Mouse (Mus musculus) liver, embryonic 16.5 days (tissue): Measurements from ENCODE around the gene Dnase1l2. TPM values are rescaled to one million over a fixed set of nuclear protein-coding genes. Genes with fewer than 3 reads are reported as not detected.

Experiments
- ATAC-seq: fragments of 200-750 bp; cut with Nextera tagmentation; 2 replicates; pipeline ENCODE4 v1.8.0; 2017; ENCODE audit warnings: low read depth, mild to moderate bottlenecking, moderate number of reproducible peaks, moderate library complexity
- H3K27ac ChIP-seq: fragments of 300-500 bp; sonication (generic); 2 replicates; pipeline ENCODE4 v1.5.1; 2014; ENCODE audit warnings: mild to moderate bottlenecking, low read length
- H3K27me3 ChIP-seq: fragments of 300-500 bp; sonication (generic); 2 replicates; pipeline ENCODE4 v1.6.1; 2014; ENCODE audit warnings: low read depth, low read length, mixed read lengths; ENCODE audit not compliant: control insufficient read depth, insufficient read depth
- H3K36me3 ChIP-seq: fragments of 300-500 bp; sonication (generic); 2 replicates; pipeline ENCODE4 v1.6.1; 2014; ENCODE audit warnings: mild to moderate bottlenecking; ENCODE audit not compliant: control insufficient read depth, insufficient read depth
- H3K4me1 ChIP-seq: fragments of 300-500 bp; sonication (generic); 2 replicates; pipeline ENCODE4 v1.6.1; 2014; ENCODE audit warnings: low read depth, low read length, mixed read lengths; ENCODE audit not compliant: control insufficient read depth
- H3K4me2 ChIP-seq: fragments of 300-500 bp; sonication (generic); 2 replicates; pipeline ENCODE4 v1.6.1; 2014; ENCODE audit warnings: low read depth, low read length, mixed read lengths
- H3K4me3 ChIP-seq: fragments of 300-500 bp; sonication (generic); 2 replicates; pipeline ENCODE4 v1.5.1; 2014; ENCODE audit warnings: low read depth, mild to moderate bottlenecking, low read length
- H3K9ac ChIP-seq: fragments of 300-500 bp; sonication (generic); 2 replicates; pipeline ENCODE4 v1.6.1; 2014; ENCODE audit warnings: low read depth, low read length
- H3K9me3 ChIP-seq: fragments of 300-500 bp; sonication (generic); replicated peaks from 2 replicates; pipeline ENCODE4 v1.6.1; 2016; ENCODE audit warnings: low read length; ENCODE audit not compliant: control insufficient read depth
- WGBS: fragments of 180-500 bp; shearing (Covaris S2); extraction: QIAGEN DNeasy Blood & Tissue Kit; methylation state at CpG from one replicate; pipeline ENCODE4 v1.1.7; 2014; ENCODE audit not compliant: insufficient replicate concordance; 5-methylcytosine and 5-hydroxymethylcytosine counted together
- polyA plus RNA-seq: library from polyadenylated mRNA; unstranded; fragments of >200 nt; fragmentation: Nextera tagmentation; extraction: Ambion mirVana; gene quantifications from 2 replicates; pipeline ENCODE4 v1.2.1, GENCODE M21; 2015

The Dnase1l2 gene
- polyA plus RNA-seq, 1 experiment from 2014 or later, result 0.67 TPM

- H3K4me2 ChIP-seq, result no peak overlapping the region
- H3K27ac ChIP-seq, result no peak overlapping the region
- H3K4me1 ChIP-seq, result no peaks in the 10 kb centered on the region
- no peak for ATAC-seq
- H3K27me3 ChIP-seq, result no peaks in the 10 kb centered on the region
- H3K9me3 ChIP-seq, result no peaks in the 10 kb centered on the region
- H3K36me3 ChIP-seq, result peaks cover 46% of the 10 kb centered on the region
- no peak overlapping the region for H3K9ac ChIP-seq
- no peak overlapping the region for H3K4me3 ChIP-seq
- 82% methylated on average over 4 of the region's 4 CpGs for WGBS
Observed at GRCm38 (mm10) chr17:24443409-24443808, 504 bp upstream of the Dnase1l2 start.

GRCm38 (mm10) chr17:24442107-24442506 lies 798 bp downstream of the Dnase1l2 start:
- H3K27me3 ChIP-seq, result no peaks in the 10 kb centered on the region
- no peak overlapping the region for H3K4me3 ChIP-seq
- no peaks in the 10 kb centered on the region for H3K4me1 ChIP-seq
- ATAC-seq, result no peak
- no peak overlapping the region for H3K9ac ChIP-seq
- H3K9me3 ChIP-seq, result no peaks in the 10 kb centered on the region
- no peak overlapping the region for H3K27ac ChIP-seq
- no peak overlapping the region for H3K4me2 ChIP-seq
- peaks cover 46% of the 10 kb centered on the region for H3K36me3 ChIP-seq
- WGBS, result 84% methylated on average over 14 of the region's 14 CpGs

DNA sequence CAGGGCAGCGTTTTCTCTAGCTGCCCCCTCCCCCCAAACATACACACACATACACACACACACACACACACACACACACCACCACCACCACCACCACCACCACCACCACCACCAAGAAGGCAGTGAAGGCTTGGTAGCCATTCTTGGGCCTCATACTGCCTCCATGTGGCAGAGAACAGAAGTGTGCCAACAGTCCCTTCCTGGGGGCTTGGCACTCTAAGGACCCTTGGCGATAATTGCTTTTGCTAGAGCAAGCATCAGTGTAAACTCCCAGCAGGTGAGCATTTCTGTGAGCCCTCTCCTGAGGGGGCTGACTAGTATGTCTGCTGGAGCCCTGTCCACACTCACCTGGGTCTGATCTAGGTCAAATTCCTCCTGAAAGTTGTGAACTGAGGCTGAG lies 1.8 kb downstream of the Dnase1l2 start:
- Histone ChIP-seq H3K36me3 (peaks cover 45% of the 10 kb centered on the region), H3K27me3 (no peaks in the 10 kb centered on the region), H3K9ac (no peak overlapping the region), H3K4me1 (no peaks in the 10 kb centered on the region), H3K4me2 (no peak overlapping the region), H3K9me3 (no peaks in the 10 kb centered on the region), H3K4me3 (no peak overlapping the region), H3K27ac (no peak overlapping the region)
- 21% methylated on average over 2 of the region's 2 CpGs for whole genome bisulfite sequencing
- no peak for ATAC-seq

- 86% methylated on average over 8 of the region's 8 CpGs for WGBS
- H3K9me3 ChIP-seq, result no peaks in the 10 kb centered on the region
- no peaks in the 10 kb centered on the region for H3K4me1 ChIP-seq
- no peaks in the 10 kb centered on the region for H3K27me3 ChIP-seq
- no peak overlapping the region for H3K27ac ChIP-seq
- no peak overlapping the region for H3K4me2 ChIP-seq
- peaks cover 40% of the 10 kb centered on the region for H3K36me3 ChIP-seq
- H3K9ac ChIP-seq, result no peak overlapping the region
- no peak for ATAC-seq
- no peak overlapping the region for H3K4me3 ChIP-seq
Observed at GRCm38 (mm10) chr17:24440377-24440776, 2.5 kb downstream of the Dnase1l2 start.

DNA sequence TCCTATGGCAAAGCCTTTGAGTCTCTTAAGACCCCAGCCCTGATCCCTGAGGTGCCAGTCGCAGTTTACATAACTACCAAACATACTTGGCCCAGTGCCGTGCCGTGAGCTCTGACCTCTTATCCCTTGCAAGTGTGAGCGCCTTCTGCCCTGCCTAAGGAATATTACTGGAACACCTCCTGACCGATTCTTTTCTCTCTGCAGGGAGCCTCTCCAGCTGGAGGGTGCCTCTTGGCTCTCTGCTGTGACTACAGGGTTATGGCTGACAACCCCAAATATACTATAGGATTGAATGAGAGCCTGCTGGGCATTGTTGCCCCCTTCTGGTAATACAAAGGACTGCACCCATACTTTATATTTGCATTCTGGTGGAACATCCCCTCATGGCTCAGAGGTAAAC lies 5.9 kb downstream of the Dnase1l2 start:
- H3K4me1 ChIP-seq, result no peaks in the 10 kb centered on the region
- H3K4me3 ChIP-seq, result no peak overlapping the region
- 80% methylated on average over 5 of the region's 5 CpGs for WGBS
- no peak overlapping the region for H3K9ac ChIP-seq
- no peak for ATAC-seq
- peaks cover 22% of the 10 kb centered on the region for H3K36me3 ChIP-seq
- no peak overlapping the region for H3K4me2 ChIP-seq
- no peaks in the 10 kb centered on the region for H3K27me3 ChIP-seq
- H3K9me3 ChIP-seq, result no peaks in the 10 kb centered on the region
- no peak overlapping the region for H3K27ac ChIP-seq

- Histone ChIP-seq H3K27ac (no peak overlapping the region), H3K27me3 (no peaks in the 10 kb centered on the region), H3K9ac (no peak overlapping the region), H3K9me3 (no peaks in the 10 kb centered on the region), H3K4me1 (peaks cover 18% of the 10 kb centered on the region), H3K4me3 (no peak overlapping the region), H3K4me2 (no peak overlapping the region), H3K36me3 (peaks cover 8% of the 10 kb centered on the region)
- 81% methylated on average over 14 of the region's 14 CpGs for WGBS
- no peak for ATAC-seq
Observed at GRCm38 (mm10) chr17:24429201-24429983, 13.5 kb downstream of the Dnase1l2 start.

GRCm38 (mm10) chr17:24427170-24427557 lies 15.7 kb downstream of the Dnase1l2 start:
- WGBS, result 1% methylated on average over 8 of the region's 8 CpGs
- peak overlapping the region; percentile 82 for H3K4me2 ChIP-seq
- no peaks in the 10 kb centered on the region for H3K9me3 ChIP-seq
- peaks cover 18% of the 10 kb centered on the region for H3K4me1 ChIP-seq
- no peaks in the 10 kb centered on the region for H3K27me3 ChIP-seq
- peaks cover 28% of the 10 kb centered on the region for H3K36me3 ChIP-seq
- H3K9ac ChIP-seq, result peak overlapping the region; percentile 90
- no peak for ATAC-seq
- peak overlapping the region; percentile 92 for H3K27ac ChIP-seq
- H3K4me3 ChIP-seq, result peak overlapping the region; percentile 80

DNA sequence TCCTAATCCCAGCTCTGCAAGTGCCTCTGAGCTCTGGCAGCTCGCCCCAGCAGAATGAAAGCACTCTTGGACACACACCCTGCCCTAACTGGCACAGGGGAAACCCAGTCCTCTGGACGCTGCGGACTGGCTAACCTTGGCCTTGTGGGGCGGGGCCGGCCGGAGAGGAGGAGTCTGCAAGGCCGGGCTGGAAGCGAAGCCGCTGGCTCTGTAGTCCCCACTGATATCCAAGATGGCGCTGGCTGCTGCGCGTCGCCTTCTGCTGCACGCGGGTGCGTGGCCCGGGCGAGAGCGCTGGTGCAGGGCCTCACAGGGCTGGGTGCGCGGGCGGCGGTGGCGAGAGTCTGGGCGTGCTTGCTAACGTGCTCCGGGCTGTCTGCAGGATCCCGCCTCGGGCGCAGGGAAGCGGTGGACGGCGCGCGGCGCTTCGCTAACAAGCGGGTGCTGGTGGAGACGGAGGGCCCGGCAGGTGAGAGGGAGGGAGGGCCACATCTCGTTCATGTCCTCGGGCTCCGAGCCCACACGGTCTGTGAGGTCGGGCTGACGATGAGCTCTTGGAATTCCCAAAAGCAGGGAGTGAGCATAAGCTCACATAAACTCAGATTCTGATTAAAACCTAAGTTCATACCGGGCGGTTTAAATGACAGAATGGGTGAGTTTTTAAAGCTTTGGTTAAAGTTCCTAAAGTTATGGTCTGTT lies 16.3 kb downstream of the Dnase1l2 start, which contains the start of gene Eci1:
TSS of gene Eci1 (plus strand) at position 171 of the 699 bp plus-strand sequence.
- ATAC-seq, result peak; percentile 97
- Histone ChIP-seq H3K27ac (peak within 1 kb of the TSS; percentile 92), H3K27me3 (no peaks in the 10 kb centered on the region), H3K4me3 (peak within 1 kb of the TSS; percentile 80), H3K4me2 (peak within 1 kb of the TSS; percentile 82), H3K36me3 (peaks cover 33% of the 10 kb centered on the region), H3K9ac (peak within 1 kb of the TSS; percentile 90), H3K4me1 (peaks cover 18% of the 10 kb centered on the region), H3K9me3 (no peaks in the 10 kb centered on the region)
- WGBS, result under 1% methylated on average over 47 of the region's 48 CpGs

GRCm38 (mm10) chr17:24425905-24426304 lies 17.0 kb downstream of the Dnase1l2 start:
- peaks cover 18% of the 10 kb centered on the region for H3K4me1 ChIP-seq
- no peak overlapping the region for H3K27ac ChIP-seq
- peak overlapping the region; percentile 80 for H3K4me3 ChIP-seq
- WGBS, result 89% methylated on average over 7 of the region's 7 CpGs
- peak overlapping the region; percentile 82 for H3K4me2 ChIP-seq
- no peaks in the 10 kb centered on the region for H3K9me3 ChIP-seq
- H3K9ac ChIP-seq, result no peak overlapping the region
- no peaks in the 10 kb centered on the region for H3K27me3 ChIP-seq
- no peak for ATAC-seq
- peaks cover 40% of the 10 kb centered on the region for H3K36me3 ChIP-seq
